In the genomic region with DNA sequence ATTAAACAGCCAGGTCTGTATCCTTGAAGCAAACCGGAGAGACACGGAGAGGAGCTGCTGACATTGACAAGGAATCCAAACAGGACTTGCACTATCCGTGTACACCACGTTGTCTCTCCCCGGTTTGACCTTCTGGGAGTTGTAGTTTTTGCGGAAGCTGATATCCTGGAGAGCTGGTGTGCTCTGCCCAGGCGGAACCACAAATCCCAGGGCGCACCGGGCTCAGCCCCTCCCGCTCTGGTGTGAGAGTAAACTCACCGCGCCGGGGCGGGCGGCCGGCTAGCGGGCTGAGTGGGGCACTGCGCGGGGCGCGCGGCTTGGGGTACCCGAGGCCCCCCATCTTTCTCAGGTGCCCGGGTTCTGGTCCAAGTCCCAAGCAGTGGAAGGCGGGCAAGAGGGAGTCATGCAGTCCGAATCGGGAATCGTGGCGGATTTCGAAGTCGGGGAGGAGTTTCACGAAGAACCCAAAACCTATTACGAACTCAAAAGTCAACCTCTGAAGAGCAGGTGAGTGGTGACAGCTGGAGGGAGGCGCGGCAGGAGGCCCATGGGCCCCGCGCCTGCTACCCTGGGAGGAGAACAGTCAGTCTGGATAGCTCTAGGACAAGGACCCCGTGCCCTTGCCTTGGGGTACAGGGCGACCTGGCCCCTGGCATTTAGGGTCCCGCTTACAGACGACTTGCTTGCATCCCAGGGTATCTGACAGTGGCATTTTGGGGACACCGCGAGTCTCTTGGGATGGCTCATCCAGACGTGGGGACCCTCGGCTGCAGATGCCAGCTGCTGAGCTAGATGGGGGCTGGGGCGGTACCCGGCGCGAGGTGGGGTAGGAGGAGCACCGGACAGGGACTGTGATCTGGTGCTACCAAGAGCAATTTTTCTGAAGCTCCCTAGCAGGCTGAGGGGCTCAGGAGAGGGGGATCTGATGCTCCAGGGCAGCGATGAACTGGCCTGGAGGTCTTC, we compare ENCODE assay signal across 8 mouse cellular contexts. TPM values are rescaled to one million over a fixed set of nuclear protein-coding genes. Genes with fewer than 3 reads are reported as not detected.
DNase-seq lines count a peak whose midpoint lies in the region; ATAC-seq and TF ChIP-seq lines count a peak whose summit lies in the region.

A gene (plus strand): TSS at position 272 of the 963 bp plus-strand sequence.

- H3K4me2 ChIP-seq in forebrain, embryonic 16.5 days (ENCODE audit: low read length): peak within 1 kb of the TSS; percentile 98
- H3K4me2 ChIP-seq in lung, embryonic 14.5 days: peak within 1 kb of the TSS; percentile 99

- intact Hi-C loops in heart, postnatal 36 days (cut with DNase I): loop anchor here (2.0 kb wide), 1 partner anchor 48 kb away; no protein-coding TSS in a partner anchor

- DNase-seq in ES-E14 (ENCODE audit: low read depth, low spot score): peak; percentile 77
- peak; percentile 94 to 95 for DNase-seq in cerebellum, adult 18-20 months
- DNase-seq in heart, postnatal 36 days: peak; percentile 90 to 94
- DNase-seq in layer of hippocampus, adult 2 months (ENCODE audit: low spot score in 2 of 2): peak; percentile 91 to 96
- peak; percentile 95 for DNase-seq in lung, embryonic 14.5 days
- peak; percentile 91 for DNase-seq in thymus, adult 2 months

- 0 out of 4 replicates have a peak, but pooled peaks cover 0 to 4% of the 10 kb centered on the region in 2 experiments for H3K4me1 ChIP-seq in ES-E14 (ENCODE audit: control insufficient read depth in 2 of 2, insufficient read depth in 2 of 2, low read length in 2 of 2, poor library complexity in 1 of 2)
- H3K4me1 ChIP-seq in forebrain, embryonic 16.5 days (replicated peaks; ENCODE audit: control insufficient read depth, insufficient read depth, low read length): peaks cover 11% of the 10 kb centered on the region
- no peaks in the 10 kb centered on the region for H3K4me1 ChIP-seq in lung, embryonic 14.5 days (ENCODE audit: insufficient read depth)
- peaks cover 5% of the 10 kb centered on the region; the same call in 1 of the 2 replicates for H3K4me1 ChIP-seq in olfactory bulb, adult 2 months (ENCODE audit: control insufficient read depth, insufficient read depth, low read length)
- H3K4me1 ChIP-seq in thymus, adult 2 months (replicated peaks; ENCODE audit: control insufficient read depth, insufficient read depth, low read length): peaks cover 5% of the 10 kb centered on the region

- no peak within 1 kb of the TSS for H3K27ac ChIP-seq in ES-E14 (ENCODE audit: insufficient read depth, low read depth, low read length, poor library complexity, severe bottlenecking)
- H3K27ac ChIP-seq in forebrain, embryonic 16.5 days (ENCODE audit: low read length): no peak within 1 kb of the TSS
- H3K27ac ChIP-seq in layer of hippocampus, adult 2 months: peak within 1 kb of the TSS; percentile 77
- no peak within 1 kb of the TSS for H3K27ac ChIP-seq in lung, embryonic 14.5 days (ENCODE audit: low read depth)
- no peak within 1 kb of the TSS for H3K27ac ChIP-seq in olfactory bulb, adult 2 months (ENCODE audit: insufficient read depth, low read depth, low read length)
- no peak within 1 kb of the TSS for H3K27ac ChIP-seq in thymus, adult 2 months (ENCODE audit: control insufficient read depth, insufficient read depth, low read length)

- in situ Hi-C loops in ES-E14 (cut with MboI; ENCODE audit: low sequenced_read_pairs in 2 of 2, unreplicated experiment in 2 of 2): no loop called here

- H3K9ac ChIP-seq in ES-E14 (ENCODE audit: insufficient read depth, low read depth, low read length, poor library complexity, severe bottlenecking): peak within 1 kb of the TSS; percentile 79
- peak within 1 kb of the TSS; percentile 36 for H3K9ac ChIP-seq in forebrain, embryonic 16.5 days (replicated peaks; ENCODE audit: low read depth, low read length)
- peak within 1 kb of the TSS; percentile 58 for H3K9ac ChIP-seq in lung, embryonic 14.5 days

- no peaks in the 10 kb centered on the region for H3K9me3 ChIP-seq in ES-E14 (ENCODE audit: control insufficient read depth, insufficient read depth, low read depth, low read length)
- H3K9me3 ChIP-seq in forebrain, embryonic 16.5 days (ENCODE audit: control insufficient read depth, low read length): no peaks in the 10 kb centered on the region
- no peaks in the 10 kb centered on the region for H3K9me3 ChIP-seq in lung, embryonic 14.5 days (ENCODE audit: low read depth, low read length)

- H3K4me3 ChIP-seq in ES-E14 (ENCODE audit: insufficient read depth in 1 of 2, low read depth in 1 of 2, low read length in 2 of 2, poor library complexity in 1 of 2, severe bottlenecking in 1 of 2): peak within 1 kb of the TSS; percentile 79 to 86
- peak within 1 kb of the TSS; percentile 54 for H3K4me3 ChIP-seq in forebrain, embryonic 16.5 days (replicated peaks; ENCODE audit: low read length)
- H3K4me3 ChIP-seq in layer of hippocampus, adult 2 months: peak within 1 kb of the TSS; percentile 94
- peak within 1 kb of the TSS; percentile 64 for H3K4me3 ChIP-seq in lung, embryonic 14.5 days (ENCODE audit: low read depth, low read length)
- H3K4me3 ChIP-seq in olfactory bulb, adult 2 months (ENCODE audit: insufficient read depth, low read depth, low read length): peak within 1 kb of the TSS; percentile 59
- H3K4me3 ChIP-seq in thymus, adult 2 months (ENCODE audit: control insufficient read depth, insufficient read depth, low read length): peak within 1 kb of the TSS; percentile 61

- no peaks in the 10 kb centered on the region for H3K36me3 ChIP-seq in ES-E14 (ENCODE audit: control insufficient read depth, insufficient read depth, low read length, poor library complexity, severe bottlenecking)
- no peaks in the 10 kb centered on the region for H3K36me3 ChIP-seq in forebrain, embryonic 16.5 days (ENCODE audit: control insufficient read depth, insufficient read depth)
- no peaks in the 10 kb centered on the region for H3K36me3 ChIP-seq in lung, embryonic 14.5 days (ENCODE audit: insufficient read depth)
- no peaks in the 10 kb centered on the region for H3K36me3 ChIP-seq in thymus, adult 2 months (ENCODE audit: control insufficient read depth, insufficient read depth, low read length)

- peak; percentile 100 for ATAC-seq in forebrain, embryonic 16.5 days
- peak; percentile 100 for ATAC-seq in lung, embryonic 14.5 days (ENCODE audit: insufficient read depth)

- peaks cover 6% of the 10 kb centered on the region; the same call in 1 of the 2 replicates for H3K27me3 ChIP-seq in forebrain, embryonic 16.5 days (replicated peaks; ENCODE audit: control insufficient read depth, insufficient read depth, low read length)
- no peaks in the 10 kb centered on the region for H3K27me3 ChIP-seq in lung, embryonic 14.5 days (ENCODE audit: insufficient read depth, low read length)
- no peaks in the 10 kb centered on the region for H3K27me3 ChIP-seq in thymus, adult 2 months (ENCODE audit: control insufficient read depth, insufficient read depth, low read length)

- peak; percentile 40; the same call in 1 of the 2 replicates for TF ChIP-seq POLR2A in olfactory bulb, adult 2 months (IDR thresholded peaks at IDR 0.05; ENCODE audit: insufficient read depth, low read depth, low read length)
- TF ChIP-seq POLR2A in thymus, adult 2 months (IDR thresholded peaks at IDR 0.05; ENCODE audit: control insufficient read depth, extremely low read depth, insufficient read depth, low read length, poor library complexity): no peak

- peak; percentile 71 for TF ChIP-seq CTCF in layer of hippocampus, adult 2 months (conservative IDR thresholded peaks at IDR 0.05)
- no peak for TF ChIP-seq CTCF in lung, embryonic 14.5 days (IDR thresholded peaks at IDR 0.05; ENCODE audit: low read depth)
- TF ChIP-seq CTCF in olfactory bulb, adult 2 months (IDR thresholded peaks at IDR 0.05; ENCODE audit: insufficient read depth, low read depth, low read length): 0 out of 2 replicates have a peak, but pooled peaks have one; percentile 31
- TF ChIP-seq CTCF in thymus, adult 2 months (IDR thresholded peaks at IDR 0.05; ENCODE audit: borderline replicate concordance, control insufficient read depth, extremely low read depth, insufficient read depth, low read length, poor library complexity): peak; percentile 57; the same call in 1 of the 2 replicates

- under 1% methylated on average over 50 of the region's 51 CpGs for WGBS in forebrain, embryonic 16.5 days
- WGBS in lung, embryonic 14.5 days: under 1% methylated on average over 51 of the region's 51 CpGs
- under 1% methylated on average over 51 of the region's 51 CpGs for WGBS in olfactory bulb, adult 2 months
- 2% methylated on average over 51 of the region's 51 CpGs for WGBS in thymus, adult 2 months

TF ChIP-seq in ES-E14, 5 proteins besides CTCF, POLR2A, EP300 and RAD21:
- no peak for TF ChIP-seq ZC3H11A (IDR thresholded peaks at IDR 0.05; ENCODE audit: borderline replicate concordance, low read depth, low read length)
- peak; percentile 99 for TF ChIP-seq HCFC1 (IDR thresholded peaks at IDR 0.05; ENCODE audit: borderline replicate concordance, insufficient read depth, low read length)
- TF ChIP-seq ZNF384 (IDR thresholded peaks at IDR 0.05; ENCODE audit: low read depth, low read length): no peak
TF ChIP-seq in ES-E14: peak in this region for 1.

RNA-seq across cellular contexts. Expression of the gene that starts here (rescaled TPM):
- 9.3 and 11.6 TPM in 2 replicates for total RNA-seq in ES-E14 (2012; rRNA removed)
- 0.62 and 0.84 TPM in 2 replicates for polyA plus RNA-seq in forebrain, embryonic 16.5 days (2015; fragmentation: Nextera tagmentation; extraction: Ambion mirVana)
- 10 to 100 TPM; 52.0 to 60.2 TPM for total RNA-seq in heart, postnatal 36 days (2021)
- total RNA-seq in layer of hippocampus, adult 2 months (2021): 1 to 10 TPM; 7.2 to 7.9 TPM
- polyA plus RNA-seq in lung, embryonic 14.5 days (2014; fragmentation: Nextera tagmentation; extraction: Ambion mirVana): 1.4 and 2.0 TPM in 2 replicates
- polyA plus RNA-seq in olfactory bulb, adult 2 months (2012; ENCODE audit: insufficient read depth, insufficient read length, low replicate concordance, missing spikeins): not detected in 2 replicates
- 2.9 and 4.4 TPM in 2 replicates for polyA plus RNA-seq in thymus, adult 2 months (2012; rRNA removed)

Comparison
In these comparisons a context has a peak if more than half of its experiments do, and no peak if none do; other contexts are left out.
1. Peak in ATAC-seq, H3K4me3 ChIP-seq, H3K9ac ChIP-seq and H3K4me2 ChIP-seq in forebrain, embryonic 16.5 days; RNA of the gene not detected or under 1 TPM.